Mouse (Mus musculus): ENCODE measurements around the gene Lcn10. TPM values are rescaled to one million over a fixed set of nuclear protein-coding genes. Genes with fewer than 3 reads are reported as not detected.
"Not testable (repeated sequence)": the region's sequence is repeated elsewhere in the genome, so short reads cannot be mapped to it uniquely, and the experiment has no call there.

The Lcn10 gene
- polyA plus RNA-seq, 1 experiment from 2014 or later = 0.20 TPM

- not testable (repeated sequence) for H3K36me3 ChIP-seq (ENCODE audit: control insufficient read depth, insufficient read depth, low read length); ATAC-seq (ENCODE audit: low FRiP score); H3K4me3 ChIP-seq (ENCODE audit: low read depth, low read length); H3K27me3 ChIP-seq (ENCODE audit: control insufficient read depth, insufficient read depth, low read length); H3K4me2 ChIP-seq (replicated peaks; ENCODE audit: low read depth, low read length); H3K4me1 ChIP-seq (replicated peaks; ENCODE audit: control insufficient read depth, insufficient read depth, low read length); H3K27ac ChIP-seq (ENCODE audit: low read depth, low read length); H3K9ac ChIP-seq (ENCODE audit: low read depth, low read length); DNase-seq (ENCODE audit: low spot score); H3K9me3 ChIP-seq (ENCODE audit: control insufficient read depth, low read length)
- 31% methylated on average over 3 of the region's 3 CpGs for WGBS
Observed at GRCm38 (mm10) chr2:25711641-25712040, 29.1 kb downstream of the Lcn10 start.

DNA sequence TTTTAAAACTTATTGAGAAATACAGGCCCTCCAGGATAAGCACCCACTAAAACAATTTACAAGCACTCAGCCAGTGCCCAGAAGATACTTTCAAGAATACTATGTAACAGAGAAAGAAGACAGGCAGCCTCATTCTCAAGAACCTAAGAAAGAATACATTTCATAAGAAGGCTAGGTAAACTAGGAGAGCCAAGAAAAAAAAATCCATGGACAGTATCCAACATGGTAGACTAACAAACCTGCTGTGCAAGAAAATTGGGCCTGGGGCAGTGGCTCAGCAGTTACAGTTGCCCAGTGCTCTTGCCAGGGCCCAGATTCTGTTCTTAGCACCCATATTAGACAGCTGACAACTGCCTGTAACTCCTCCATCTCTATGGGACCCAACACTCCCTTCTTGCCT, 34.7 kb downstream of the Lcn10 start:
- H3K9ac ChIP-seq (ENCODE audit: low read depth, low read length) = no peak overlapping the region
- H3K4me1 ChIP-seq (replicated peaks; ENCODE audit: control insufficient read depth, insufficient read depth, low read length) = no peaks in the 10 kb centered on the region
- ATAC-seq (ENCODE audit: low FRiP score) (no peak), DNase-seq (ENCODE audit: low spot score) (no peak)
- H3K27ac ChIP-seq (ENCODE audit: low read depth, low read length) = no peak overlapping the region
- no peaks in the 10 kb centered on the region for H3K9me3 ChIP-seq (ENCODE audit: control insufficient read depth, low read length)
- no peaks in the 10 kb centered on the region for H3K36me3 ChIP-seq (ENCODE audit: control insufficient read depth, insufficient read depth, low read length)
- no peaks in the 10 kb centered on the region for H3K27me3 ChIP-seq (ENCODE audit: control insufficient read depth, insufficient read depth, low read length)
- no peak overlapping the region for H3K4me3 ChIP-seq (ENCODE audit: low read depth, low read length)
- no peak overlapping the region for H3K4me2 ChIP-seq (replicated peaks; ENCODE audit: low read depth, low read length)

GRCm38 (mm10) chr2:25733199-25733930, 50.8 kb downstream of the Lcn10 start:
- 73% methylated on average over 2 of the region's 2 CpGs for WGBS
- Histone ChIP-seq H3K4me2 (replicated peaks; ENCODE audit: low read depth, low read length) (no peak overlapping the region), H3K36me3 (ENCODE audit: control insufficient read depth, insufficient read depth, low read length) (no peaks in the 10 kb centered on the region), H3K4me3 (ENCODE audit: low read depth, low read length) (no peak overlapping the region), H3K9me3 (ENCODE audit: control insufficient read depth, low read length) (no peaks in the 10 kb centered on the region), H3K27ac (ENCODE audit: low read depth, low read length) (no peak overlapping the region), H3K27me3 (ENCODE audit: control insufficient read depth, insufficient read depth, low read length) (no peaks in the 10 kb centered on the region), H3K4me1 (replicated peaks; ENCODE audit: control insufficient read depth, insufficient read depth, low read length) (no peaks in the 10 kb centered on the region), H3K9ac (ENCODE audit: low read depth, low read length) (no peak overlapping the region)
- DNase-seq (ENCODE audit: low spot score) (no peak), ATAC-seq (ENCODE audit: low FRiP score) (no peak)

Other genes starting within 250 kb of the Lcn10 start
- gene Clic3, start 225.9 kb upstream of the Lcn10 start, polyA plus RNA-seq (2014; fragmentation: Nextera tagmentation; extraction: Ambion mirVana) = 0.57 TPM in 1 of 2 replicates, not detected in the other
- 27.6 and 28.0 TPM in 2 replicates for gene Paxx, start 221.6 kb upstream of the Lcn10 start, polyA plus RNA-seq (2014; fragmentation: Nextera tagmentation; extraction: Ambion mirVana)
- gene Ptgds, start 212.7 kb upstream of the Lcn10 start, polyA plus RNA-seq (2014; fragmentation: Nextera tagmentation; extraction: Ambion mirVana) = 0.39 and 0.64 TPM in 2 replicates
- not detected in 2 replicates for gene Lcn12, start 188.8 kb upstream of the Lcn10 start, polyA plus RNA-seq (2014; fragmentation: Nextera tagmentation; extraction: Ambion mirVana)
- gene Fbxw5, start 182.0 kb upstream of the Lcn10 start, polyA plus RNA-seq (2014; fragmentation: Nextera tagmentation; extraction: Ambion mirVana) = 64.2 and 75.3 TPM in 2 replicates
- 4.0 and 6.1 TPM in 2 replicates for gene C8g, start 181.0 kb upstream of the Lcn10 start, polyA plus RNA-seq (2014; fragmentation: Nextera tagmentation; extraction: Ambion mirVana)
- 25.3 and 32.3 TPM in 2 replicates for gene Traf2, start 135.8 kb upstream of the Lcn10 start, polyA plus RNA-seq (2014; fragmentation: Nextera tagmentation; extraction: Ambion mirVana)
- 380 and 436 TPM in 2 replicates for gene Edf1, start 124.9 kb upstream of the Lcn10 start, polyA plus RNA-seq (2014; fragmentation: Nextera tagmentation; extraction: Ambion mirVana)
- 3.0 and 4.2 TPM in 2 replicates for gene Mamdc4, start 107.9 kb upstream of the Lcn10 start, polyA plus RNA-seq (2014; fragmentation: Nextera tagmentation; extraction: Ambion mirVana)
- gene Phpt1, start 107.5 kb upstream of the Lcn10 start, polyA plus RNA-seq (2014; fragmentation: Nextera tagmentation; extraction: Ambion mirVana) = 161 and 167 TPM in 2 replicates
- gene Ajm1, start 101.0 kb upstream of the Lcn10 start, polyA plus RNA-seq (2014; fragmentation: Nextera tagmentation; extraction: Ambion mirVana) = 0.38 and 0.59 TPM in 2 replicates
- 53.3 and 55.3 TPM in 2 replicates for gene Rabl6, start 74.2 kb upstream of the Lcn10 start, polyA plus RNA-seq (2014; fragmentation: Nextera tagmentation; extraction: Ambion mirVana)
- gene Ccdc183, start 65.0 kb upstream of the Lcn10 start, polyA plus RNA-seq (2014; fragmentation: Nextera tagmentation; extraction: Ambion mirVana) = 0.14 and 0.22 TPM in 2 replicates
- gene Tmem141, start 60.7 kb upstream of the Lcn10 start, polyA plus RNA-seq (2014; fragmentation: Nextera tagmentation; extraction: Ambion mirVana) = 17.6 and 18.0 TPM in 2 replicates
- 0.57 and 0.82 TPM in 2 replicates for gene Fcna, start 54.7 kb upstream of the Lcn10 start, polyA plus RNA-seq (2014; fragmentation: Nextera tagmentation; extraction: Ambion mirVana)
- not detected in 2 replicates for gene Lcn8, start 29.6 kb upstream of the Lcn10 start, polyA plus RNA-seq (2014; fragmentation: Nextera tagmentation; extraction: Ambion mirVana)
- gene Lcn5, start 24.8 kb upstream of the Lcn10 start, polyA plus RNA-seq (2014; fragmentation: Nextera tagmentation; extraction: Ambion mirVana) = not detected in 2 replicates
- not detected in 2 replicates for gene Lcn6, start 5.9 kb upstream of the Lcn10 start, polyA plus RNA-seq (2014; fragmentation: Nextera tagmentation; extraction: Ambion mirVana)
- gene Obp2a, start 17.3 kb downstream of the Lcn10 start, polyA plus RNA-seq (2014; fragmentation: Nextera tagmentation; extraction: Ambion mirVana) = not detected in 2 replicates
- 65.1 and 71.6 TPM in 2 replicates for gene Bmyc, start 24.0 kb downstream of the Lcn10 start, polyA plus RNA-seq (2014; fragmentation: Nextera tagmentation; extraction: Ambion mirVana)
- gene Obp2b, start 54.3 kb downstream of the Lcn10 start, polyA plus RNA-seq (2014; fragmentation: Nextera tagmentation; extraction: Ambion mirVana) = not detected in 2 replicates
- not detected in 2 replicates for gene Lcn3, start 82.8 kb downstream of the Lcn10 start, polyA plus RNA-seq (2014; fragmentation: Nextera tagmentation; extraction: Ambion mirVana)
- gene Lcn11, start 94.3 kb downstream of the Lcn10 start, polyA plus RNA-seq (2014; fragmentation: Nextera tagmentation; extraction: Ambion mirVana) = not detected in 2 replicates
- not detected in 2 replicates for gene Gm13539, start 99.5 kb downstream of the Lcn10 start, polyA plus RNA-seq (2014; fragmentation: Nextera tagmentation; extraction: Ambion mirVana)
- not detected in 2 replicates for gene Glt6d1, start 133.1 kb downstream of the Lcn10 start, polyA plus RNA-seq (2014; fragmentation: Nextera tagmentation; extraction: Ambion mirVana)
- gene Lcn9, start 140.4 kb downstream of the Lcn10 start, polyA plus RNA-seq (2014; fragmentation: Nextera tagmentation; extraction: Ambion mirVana) = not detected in 2 replicates
- gene Sohlh1, start 164.5 kb downstream of the Lcn10 start, polyA plus RNA-seq (2014; fragmentation: Nextera tagmentation; extraction: Ambion mirVana) = not detected in 2 replicates
- 0.64 and 0.86 TPM in 2 replicates for gene Kcnt1, start 181.0 kb downstream of the Lcn10 start, polyA plus RNA-seq (2014; fragmentation: Nextera tagmentation; extraction: Ambion mirVana)

All from hindbrain, embryonic 11.5 days (tissue).